Mouse (Mus musculus): ENCODE measurements at regions not wholly inside any gene's neighbourhood (a gene's known extent, or its start where the extent isn't known, plus 50 kb on each side); places are given as distances from the start of the nearest gene placed in this dataset.
A peak's percentile ranks its signal among the peaks of the same experiment; 100 is the strongest.

DNA sequence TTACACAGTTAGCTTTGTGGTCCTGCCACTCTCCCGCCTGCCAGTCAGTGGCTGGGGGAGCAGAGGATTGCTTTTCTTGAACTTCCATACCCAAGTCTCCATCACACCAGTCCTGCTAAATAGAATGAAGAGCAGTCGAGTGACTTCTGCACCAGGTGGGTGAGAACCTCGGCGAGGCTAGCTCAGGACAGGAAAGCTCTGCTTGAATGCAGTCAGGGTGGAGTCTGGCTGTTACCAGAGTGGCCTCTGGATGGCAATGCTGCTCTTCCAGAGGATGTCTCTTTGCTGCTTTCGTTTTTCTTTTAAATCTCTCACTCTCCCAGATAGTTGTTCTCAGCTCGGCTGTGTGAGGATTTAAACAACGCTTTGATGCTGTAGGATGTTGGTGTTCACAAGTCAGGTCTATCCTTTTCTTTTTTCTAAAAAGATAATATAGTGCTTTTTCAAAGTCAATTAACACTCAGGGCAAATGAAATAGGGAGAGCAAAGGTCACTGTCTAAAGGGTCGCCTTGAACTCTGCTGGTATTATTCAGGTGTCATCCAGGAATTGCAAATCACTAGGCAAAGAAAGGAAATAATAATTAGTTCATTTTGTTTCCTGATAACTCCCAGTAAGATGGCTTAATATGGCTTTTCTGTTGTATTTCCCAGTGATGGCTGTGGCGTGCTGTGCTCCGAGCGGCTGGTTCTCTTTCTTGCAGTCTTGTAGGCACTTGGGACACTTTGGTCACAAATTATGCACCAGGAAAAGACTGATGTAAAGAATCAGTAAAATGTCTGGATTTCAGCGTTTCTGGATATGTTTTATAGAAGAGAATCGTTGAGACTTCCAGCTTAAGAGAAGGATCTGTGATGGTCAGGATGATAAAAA is 368.8 kb downstream of the D3Ertd751e start:
- TF ChIP-seq CTCF (conservative IDR thresholded peaks at IDR 0.05 in 1 of 2, IDR thresholded peaks at IDR 0.05 in 1 of 2; ENCODE audit: low read depth in 2 of 2, low read length in 2 of 2) (peak; percentile 65 to 80), BHLHE40 (IDR thresholded peaks at IDR 0.05; ENCODE audit: low read depth, low read length) (no peak), EP300 (IDR thresholded peaks at IDR 0.05; ENCODE audit: low read length) (no peak), KAT2A (IDR thresholded peaks at IDR 0.05; ENCODE audit: insufficient replicate concordance, low read length) (no peak), HCFC1 (IDR thresholded peaks at IDR 0.05; ENCODE audit: low read depth, low read length) (no peak), POLR2A (IDR thresholded peaks at IDR 0.05; ENCODE audit: low read depth, low read length) (no peak), ZC3H11A (IDR thresholded peaks at IDR 0.05; ENCODE audit: low read depth, low read length) (no peak), MEF2A (IDR thresholded peaks at IDR 0.05; ENCODE audit: borderline replicate concordance, low read depth, low read length) (no peak), ETS1 (conservative IDR thresholded peaks at IDR 0.05; ENCODE audit: low read depth, low read length) (no peak), SMC3 (IDR thresholded peaks at IDR 0.05; ENCODE audit: low read depth, low read length) (peak; percentile 72), CHD2 (IDR thresholded peaks at IDR 0.05; ENCODE audit: low read length) (no peak), ZKSCAN1 (IDR thresholded peaks at IDR 0.05; ENCODE audit: borderline replicate concordance, low read depth, low read length) (no peak)
